Mouse (Mus musculus): ENCODE measurements around the gene Fam83c. TPM values are rescaled to one million over a fixed set of nuclear protein-coding genes. Genes with fewer than 3 reads are reported as not detected.
A peak's percentile ranks its signal among the peaks of the same experiment; 100 is the strongest.

Fam83c gene
- polyA plus RNA-seq, 1 experiment = not detected

DNA sequence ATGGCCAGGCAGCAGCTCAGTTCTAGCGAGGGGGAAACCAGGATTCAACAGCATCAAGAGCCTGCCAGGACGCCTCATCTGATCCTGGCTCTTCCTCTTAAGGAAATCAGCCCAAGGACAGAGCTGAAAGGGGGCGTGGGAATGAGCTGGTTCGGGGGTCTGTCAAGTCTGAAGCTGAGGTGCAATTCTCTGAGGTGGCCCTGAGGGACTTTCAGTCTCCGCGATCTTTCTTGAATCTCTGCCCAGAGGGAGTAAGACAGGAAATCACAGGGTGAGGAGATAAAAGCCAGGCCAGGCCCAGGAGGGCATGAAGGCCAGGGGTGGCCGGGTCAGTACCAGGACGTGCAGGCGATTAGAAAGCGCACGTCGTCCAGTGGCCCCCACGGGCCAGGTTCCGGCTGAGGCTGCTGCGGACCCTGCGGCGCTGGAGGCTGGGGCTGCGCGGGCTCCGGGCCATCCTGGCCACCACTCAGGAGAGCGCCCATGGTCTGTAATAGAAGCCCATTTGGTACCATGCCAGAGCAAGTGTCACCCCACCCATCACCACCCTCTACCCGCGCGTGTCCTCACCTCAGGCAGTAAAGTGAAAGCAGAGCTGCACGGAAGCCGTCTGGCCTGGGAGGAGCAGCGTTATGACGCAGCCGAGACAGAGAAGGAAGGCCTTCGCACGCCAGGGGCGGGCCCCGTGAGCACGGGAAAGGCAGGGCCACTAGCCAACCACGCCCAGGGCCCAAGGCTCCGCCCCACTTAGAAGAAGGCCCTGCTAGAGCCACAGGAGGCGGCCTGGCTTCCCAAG lies 15.9 kb downstream of the Fam83c start:
- H3K27ac ChIP-seq (ENCODE audit: insufficient read depth, low read depth, low read length) = peak overlapping the region; percentile 75
- WGBS = under 1% methylated on average over 37 of the region's 37 CpGs

GRCm38 (mm10) chr2:155817301-155818245 lies 17.1 kb downstream of the Fam83c start:
- DNase-seq = no peak
- no peaks in the 10 kb centered on the region for H3K27me3 ChIP-seq (replicated peaks; ENCODE audit: control insufficient read depth, insufficient read depth, low read length)
- no peak overlapping the region for H3K4me3 ChIP-seq (ENCODE audit: insufficient read depth, low read depth, low read length)
- WGBS = 74% methylated on average over 10 of the region's 10 CpGs
- H3K36me3 ChIP-seq (ENCODE audit: control insufficient read depth, insufficient read depth, low read length) = 0 out of 2 replicates have a peak, but pooled peaks cover 2% of the 10 kb centered on the region
- TF ChIP-seq POLR2A (IDR thresholded peaks at IDR 0.05; ENCODE audit: low read depth, low read length) = no peak
- no peak for TF ChIP-seq CTCF (conservative IDR thresholded peaks at IDR 0.05; ENCODE audit: insufficient read depth, insufficient read length, low read depth, low read length)
- no peak overlapping the region for H3K27ac ChIP-seq (ENCODE audit: insufficient read depth, low read depth, low read length)
- H3K4me1 ChIP-seq (ENCODE audit: control insufficient read depth, insufficient read depth, low read length) = peaks cover 21% of the 10 kb centered on the region

More for the DNA sequence above, 15.9 kb downstream of the Fam83c start:
- Histone ChIP-seq H3K4me1 (ENCODE audit: control insufficient read depth, insufficient read depth, low read length) (peaks cover 21% of the 10 kb centered on the region), H3K36me3 (ENCODE audit: control insufficient read depth, insufficient read depth, low read length) (0 out of 2 replicates have a peak, but pooled peaks cover 2% of the 10 kb centered on the region), H3K4me3 (ENCODE audit: insufficient read depth, low read depth, low read length) (peak overlapping the region; percentile 76), H3K27me3 (replicated peaks; ENCODE audit: control insufficient read depth, insufficient read depth, low read length) (no peaks in the 10 kb centered on the region)
- no peak for TF ChIP-seq CTCF (conservative IDR thresholded peaks at IDR 0.05; ENCODE audit: insufficient read depth, insufficient read length, low read depth, low read length)
- TF ChIP-seq POLR2A (IDR thresholded peaks at IDR 0.05; ENCODE audit: low read depth, low read length) = peak; percentile 94
- DNase-seq = peak; percentile 97

DNA sequence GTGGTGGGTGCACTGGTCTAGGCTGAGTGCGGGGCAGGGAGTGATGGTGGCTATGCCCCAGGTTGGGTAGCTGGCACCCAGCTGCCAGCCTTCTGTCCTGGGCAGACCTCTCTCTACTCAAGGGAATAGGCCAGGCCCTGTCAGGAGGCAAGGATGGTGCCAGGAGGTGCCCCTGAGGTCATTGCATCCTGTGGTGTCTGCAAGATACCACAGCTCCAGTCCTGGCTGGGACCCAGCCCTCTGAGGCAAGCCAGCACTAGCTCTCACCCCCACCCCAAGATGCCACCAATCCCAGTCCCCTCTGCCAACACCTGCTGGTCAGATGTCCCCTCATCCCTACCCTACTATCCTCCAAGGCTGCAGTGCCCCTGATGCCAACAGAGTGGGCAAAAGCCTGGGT lies 18.5 kb downstream of the Fam83c start:
- H3K4me3 ChIP-seq (ENCODE audit: insufficient read depth, low read depth, low read length) = no peak overlapping the region
- no peak for TF ChIP-seq CTCF (conservative IDR thresholded peaks at IDR 0.05; ENCODE audit: insufficient read depth, insufficient read length, low read depth, low read length)
- H3K4me1 ChIP-seq (ENCODE audit: control insufficient read depth, insufficient read depth, low read length) = peaks cover 21% of the 10 kb centered on the region
- no peak for DNase-seq
- no peaks in the 10 kb centered on the region for H3K27me3 ChIP-seq (replicated peaks; ENCODE audit: control insufficient read depth, insufficient read depth, low read length)
- H3K27ac ChIP-seq (ENCODE audit: insufficient read depth, low read depth, low read length) = no peak overlapping the region
- no peaks in the 10 kb centered on the region for H3K36me3 ChIP-seq (ENCODE audit: control insufficient read depth, insufficient read depth, low read length)
- WGBS = 100% methylated on average over 1 of the region's 1 CpGs

DNA sequence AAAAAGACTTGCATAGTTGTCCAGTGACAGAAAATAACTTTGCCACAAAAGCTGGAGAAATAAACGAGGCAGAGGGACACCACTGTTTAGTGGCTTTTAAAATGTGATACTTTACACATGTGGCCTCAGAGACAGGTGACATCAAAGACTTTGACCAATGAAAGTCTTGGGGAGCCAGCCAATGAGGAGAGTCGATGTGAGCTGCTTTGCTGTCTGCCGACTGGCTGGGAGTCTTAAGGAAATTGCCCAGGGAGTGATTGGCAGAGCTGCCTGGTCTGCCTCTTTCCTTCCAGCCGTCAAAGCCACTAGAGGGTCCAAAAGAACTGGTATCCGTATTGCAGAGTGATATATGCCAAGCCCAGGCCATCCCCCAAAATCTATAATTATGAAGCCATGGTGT lies 19.8 kb downstream of the Fam83c start:
- TF ChIP-seq POLR2A (IDR thresholded peaks at IDR 0.05; ENCODE audit: low read depth, low read length) (no peak), CTCF (conservative IDR thresholded peaks at IDR 0.05; ENCODE audit: insufficient read depth, insufficient read length, low read depth, low read length) (no peak)
- WGBS = 27% methylated on average over 5 of the region's 5 CpGs
- no peak overlapping the region for H3K27ac ChIP-seq (ENCODE audit: insufficient read depth, low read depth, low read length)
- no peak for DNase-seq
- H3K36me3 ChIP-seq (ENCODE audit: control insufficient read depth, insufficient read depth, low read length) = no peaks in the 10 kb centered on the region
- no peak overlapping the region for H3K4me3 ChIP-seq (ENCODE audit: insufficient read depth, low read depth, low read length)
- H3K4me1 ChIP-seq (ENCODE audit: control insufficient read depth, insufficient read depth, low read length) = peaks cover 10% of the 10 kb centered on the region
- no peaks in the 10 kb centered on the region for H3K27me3 ChIP-seq (replicated peaks; ENCODE audit: control insufficient read depth, insufficient read depth, low read length)

DNA sequence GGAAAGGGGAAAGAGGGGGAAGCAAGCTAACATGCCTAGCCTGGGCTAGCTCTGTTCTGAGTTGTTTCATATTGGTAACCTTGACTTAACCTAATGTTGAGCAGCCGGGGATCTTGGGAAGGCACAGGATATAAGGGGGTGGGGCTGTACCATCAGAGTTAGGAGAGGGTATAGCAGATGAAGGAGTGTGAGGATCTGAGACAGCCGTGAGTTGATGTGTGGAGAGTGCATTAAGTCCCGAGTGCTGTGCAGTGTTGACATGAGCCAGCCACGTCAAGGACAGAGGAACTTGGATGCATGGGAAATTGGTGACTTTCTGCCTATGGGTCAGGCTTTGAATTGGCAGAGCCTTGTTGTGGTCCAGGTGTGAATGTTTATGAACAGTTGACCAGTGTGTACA lies 22.0 kb downstream of the Fam83c start:
- no peaks in the 10 kb centered on the region for H3K4me1 ChIP-seq (ENCODE audit: control insufficient read depth, insufficient read depth, low read length)
- 82% methylated on average over 4 of the region's 4 CpGs for WGBS
- no peaks in the 10 kb centered on the region for H3K27me3 ChIP-seq (replicated peaks; ENCODE audit: control insufficient read depth, insufficient read depth, low read length)
- H3K36me3 ChIP-seq (ENCODE audit: control insufficient read depth, insufficient read depth, low read length) = no peaks in the 10 kb centered on the region
- TF ChIP-seq CTCF (conservative IDR thresholded peaks at IDR 0.05; ENCODE audit: insufficient read depth, insufficient read length, low read depth, low read length) (no peak), POLR2A (IDR thresholded peaks at IDR 0.05; ENCODE audit: low read depth, low read length) (no peak)
- no peak overlapping the region for H3K27ac ChIP-seq (ENCODE audit: insufficient read depth, low read depth, low read length)
- DNase-seq = no peak
- no peak overlapping the region for H3K4me3 ChIP-seq (ENCODE audit: insufficient read depth, low read depth, low read length)

DNA sequence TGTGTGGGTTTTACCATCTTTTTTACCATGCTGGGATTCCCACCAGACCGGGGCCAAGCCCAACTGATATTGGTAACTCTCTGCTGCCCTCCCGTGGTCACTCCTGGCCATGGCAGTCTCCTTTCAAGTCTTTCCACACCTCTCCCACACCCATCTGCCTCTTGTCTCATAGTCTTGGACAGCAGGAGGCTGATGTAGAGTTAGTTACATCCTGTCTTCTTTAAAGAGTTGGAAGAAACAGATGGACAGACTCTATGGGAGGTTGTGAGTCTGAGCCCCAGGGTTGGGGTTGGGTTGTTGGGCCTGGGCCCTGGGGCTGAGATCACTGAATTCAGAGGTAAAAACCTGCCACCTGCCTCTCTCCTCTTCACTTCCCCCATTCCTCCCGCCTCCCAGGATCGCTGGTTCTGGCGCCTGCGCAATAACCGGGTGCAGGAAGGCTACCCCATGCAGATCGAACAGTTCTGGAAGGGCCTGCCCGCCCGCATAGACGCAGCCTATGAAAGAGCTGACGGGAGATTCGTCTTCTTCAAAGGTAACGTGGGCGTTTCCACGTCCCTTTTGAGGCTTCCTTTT lies 22.7 kb downstream of the Fam83c start:
- no peak for TF ChIP-seq POLR2A (IDR thresholded peaks at IDR 0.05; ENCODE audit: low read depth, low read length)
- TF ChIP-seq CTCF (conservative IDR thresholded peaks at IDR 0.05; ENCODE audit: insufficient read depth, insufficient read length, low read depth, low read length) = peak; percentile 96
- no peaks in the 10 kb centered on the region for H3K4me1 ChIP-seq (ENCODE audit: control insufficient read depth, insufficient read depth, low read length)
- H3K27ac ChIP-seq (ENCODE audit: insufficient read depth, low read depth, low read length) = no peak overlapping the region
- H3K27me3 ChIP-seq (replicated peaks; ENCODE audit: control insufficient read depth, insufficient read depth, low read length) = no peaks in the 10 kb centered on the region
- H3K4me3 ChIP-seq (ENCODE audit: insufficient read depth, low read depth, low read length) = no peak overlapping the region
- peak; percentile 73 for DNase-seq
- H3K36me3 ChIP-seq (ENCODE audit: control insufficient read depth, insufficient read depth, low read length) = no peaks in the 10 kb centered on the region
- 40% methylated on average over 16 of the region's 16 CpGs for WGBS
